Mouse (Mus musculus): ENCODE data around the gene Gm28047. TPM values are rescaled to one million over a fixed set of nuclear protein-coding genes. Genes with fewer than 3 reads are reported as not detected.

Gm28047 gene
- polyA plus RNA-seq, 1 experiment from 2014 or later, result not detected

DNA sequence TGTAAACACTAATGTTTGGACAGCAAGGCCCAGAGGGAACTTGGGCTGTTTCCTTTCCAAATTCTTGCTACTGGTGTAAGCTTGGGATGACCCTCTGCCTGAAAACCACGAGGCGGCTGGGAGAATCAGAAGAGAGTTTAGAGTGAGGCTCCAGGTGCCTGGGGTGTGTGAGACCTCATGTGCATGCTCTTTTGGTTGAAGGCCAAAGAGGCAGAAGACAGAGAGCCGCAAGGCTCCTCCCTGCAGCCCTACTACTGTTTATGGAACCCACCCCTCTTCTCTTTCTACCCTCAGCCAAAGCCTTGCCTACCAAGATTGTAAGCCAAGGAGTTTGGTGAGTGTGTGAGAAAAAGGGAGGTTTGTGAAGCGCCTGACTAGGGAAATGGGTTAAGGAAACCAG lies 109.1 kb downstream of the Gm28047 start:
- Histone ChIP-seq H3K4me3 (ENCODE audit: control insufficient read depth in 1 of 2, insufficient read depth in 1 of 2, low read depth in 1 of 2, low read length in 2 of 2) (peak overlapping the region; percentile 50 to 57; a peak in 3 of 4 replicates), H3K27ac (replicated peaks in 1 of 2; ENCODE audit: control insufficient read depth in 1 of 2, insufficient read depth in 1 of 2, low read depth in 2 of 2, low read length in 2 of 2) (no peak overlapping the region), H3K36me3 (ENCODE audit: control insufficient read depth, insufficient read depth, low read length) (peaks cover 8% of the 10 kb centered on the region), H3K27me3 (ENCODE audit: control insufficient read depth, insufficient read depth, low read length) (no peaks in the 10 kb centered on the region), H3K9ac (ENCODE audit: low read length) (peak overlapping the region; percentile 80; the same call in 1 of the 2 replicates), H3K4me2 (ENCODE audit: low read length) (peak overlapping the region; percentile 98), H3K9me3 (ENCODE audit: control insufficient read depth, low read length) (no peaks in the 10 kb centered on the region), H3K4me1 (ENCODE audit: control insufficient read depth in 2 of 2, insufficient read depth in 2 of 2, low read length in 2 of 2) (peaks cover 16 to 40% of the 10 kb centered on the region in 2 experiments)
- 55% methylated on average over 4 of the region's 4 CpGs for WGBS
- ATAC-seq (ENCODE audit: insufficient number of reproducible peaks, insufficient read depth, low FRiP score, low read depth), result no peak

DNA sequence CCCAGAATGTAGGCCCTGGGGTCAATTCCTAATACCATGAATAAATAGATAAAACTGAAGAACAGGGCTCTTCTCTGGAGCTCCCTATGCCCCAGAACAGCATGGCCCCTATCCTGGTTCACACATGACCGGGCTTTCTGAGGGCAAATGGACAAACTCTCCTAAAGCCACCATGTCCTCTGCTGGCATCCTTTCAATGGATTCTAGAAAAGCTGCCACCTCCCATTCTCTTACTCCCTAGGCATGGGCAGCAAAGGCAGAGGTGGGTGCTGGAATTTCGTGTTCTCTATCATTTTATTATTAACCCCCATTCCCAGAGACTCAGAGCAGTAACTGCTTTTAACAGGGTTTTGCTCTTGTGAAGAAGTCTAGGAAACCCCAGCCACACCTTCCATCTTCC lies 109.6 kb downstream of the Gm28047 start:
- no peak overlapping the region for H3K9ac ChIP-seq (ENCODE audit: low read length)
- H3K4me2 ChIP-seq (ENCODE audit: low read length), result no peak overlapping the region
- peaks cover 13 to 36% of the 10 kb centered on the region in 2 experiments for H3K4me1 ChIP-seq (ENCODE audit: control insufficient read depth in 2 of 2, insufficient read depth in 2 of 2, low read length in 2 of 2)
- 93% methylated on average over 2 of the region's 2 CpGs for WGBS
- no peak overlapping the region for H3K4me3 ChIP-seq (ENCODE audit: control insufficient read depth in 1 of 2, insufficient read depth in 1 of 2, low read depth in 1 of 2, low read length in 2 of 2)
- peaks cover 5% of the 10 kb centered on the region; the same call in 1 of the 2 replicates for H3K36me3 ChIP-seq (ENCODE audit: control insufficient read depth, insufficient read depth, low read length)
- ATAC-seq (ENCODE audit: insufficient number of reproducible peaks, insufficient read depth, low FRiP score, low read depth), result no peak
- no peak overlapping the region for H3K27ac ChIP-seq (replicated peaks in 1 of 2; ENCODE audit: control insufficient read depth in 1 of 2, insufficient read depth in 1 of 2, low read depth in 2 of 2, low read length in 2 of 2)
- H3K9me3 ChIP-seq (ENCODE audit: control insufficient read depth, low read length), result no peaks in the 10 kb centered on the region
- no peaks in the 10 kb centered on the region for H3K27me3 ChIP-seq (ENCODE audit: control insufficient read depth, insufficient read depth, low read length)

GRCm38 (mm10) chr15:102513004-102513403 lies 111.9 kb downstream of the Gm28047 start:
- Histone ChIP-seq H3K9me3 (ENCODE audit: control insufficient read depth, low read length) (no peaks in the 10 kb centered on the region), H3K4me1 (ENCODE audit: control insufficient read depth in 2 of 2, insufficient read depth in 2 of 2, low read length in 2 of 2) (peaks cover 13 to 27% of the 10 kb centered on the region in 2 experiments), H3K9ac (ENCODE audit: low read length) (no peak overlapping the region), H3K36me3 (ENCODE audit: control insufficient read depth, insufficient read depth, low read length) (peaks cover 4% of the 10 kb centered on the region; the same call in 1 of the 2 replicates), H3K27ac (replicated peaks in 1 of 2; ENCODE audit: control insufficient read depth in 1 of 2, insufficient read depth in 1 of 2, low read depth in 2 of 2, low read length in 2 of 2) (no peak overlapping the region), H3K4me3 (ENCODE audit: control insufficient read depth in 1 of 2, insufficient read depth in 1 of 2, low read depth in 1 of 2, low read length in 2 of 2) (no peak overlapping the region), H3K27me3 (ENCODE audit: control insufficient read depth, insufficient read depth, low read length) (no peaks in the 10 kb centered on the region), H3K4me2 (ENCODE audit: low read length) (no peak overlapping the region)
- no peak for ATAC-seq (ENCODE audit: insufficient number of reproducible peaks, insufficient read depth, low FRiP score, low read depth)
- WGBS, result 80% methylated on average over 3 of the region's 3 CpGs

- Histone ChIP-seq H3K9me3 (ENCODE audit: control insufficient read depth, low read length) (no peaks in the 10 kb centered on the region), H3K27me3 (ENCODE audit: control insufficient read depth, insufficient read depth, low read length) (no peaks in the 10 kb centered on the region), H3K36me3 (ENCODE audit: control insufficient read depth, insufficient read depth, low read length) (peaks cover 4% of the 10 kb centered on the region; the same call in 1 of the 2 replicates), H3K4me1 (ENCODE audit: control insufficient read depth in 2 of 2, insufficient read depth in 2 of 2, low read length in 2 of 2) (peaks cover 13 to 27% of the 10 kb centered on the region in 2 experiments), H3K4me2 (ENCODE audit: low read length) (no peak overlapping the region), H3K9ac (ENCODE audit: low read length) (no peak overlapping the region), H3K4me3 (ENCODE audit: control insufficient read depth in 1 of 2, insufficient read depth in 1 of 2, low read depth in 1 of 2, low read length in 2 of 2) (no peak overlapping the region), H3K27ac (replicated peaks in 1 of 2; ENCODE audit: control insufficient read depth in 1 of 2, insufficient read depth in 1 of 2, low read depth in 2 of 2, low read length in 2 of 2) (no peak overlapping the region)
- ATAC-seq (ENCODE audit: insufficient number of reproducible peaks, insufficient read depth, low FRiP score, low read depth), result no peak
Observed at GRCm38 (mm10) chr15:102512471-102512870, 112.4 kb downstream of the Gm28047 start.

DNA sequence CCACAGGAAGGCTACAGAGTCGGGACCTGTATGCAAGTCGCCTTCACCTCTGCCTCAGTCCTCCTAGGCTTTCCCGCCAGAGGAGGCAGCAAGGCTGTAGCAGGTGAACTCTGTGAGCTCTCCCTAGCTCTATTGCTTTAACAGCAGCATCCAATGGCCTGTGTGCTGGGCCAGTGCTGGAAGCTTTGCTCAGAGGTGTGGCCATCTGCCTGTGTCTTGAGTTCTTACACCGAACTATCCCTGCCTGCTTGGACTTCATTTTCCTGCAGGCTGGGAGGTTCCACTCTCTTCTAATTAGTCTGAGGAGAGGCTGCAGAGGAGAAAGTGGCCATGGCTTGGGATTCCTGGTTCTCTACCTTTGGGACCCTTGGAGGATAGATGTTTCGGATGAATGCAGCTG lies 112.9 kb downstream of the Gm28047 start:
- Histone ChIP-seq H3K36me3 (ENCODE audit: control insufficient read depth, insufficient read depth, low read length) (peaks cover 4% of the 10 kb centered on the region; the same call in 1 of the 2 replicates), H3K4me3 (ENCODE audit: control insufficient read depth in 1 of 2, insufficient read depth in 1 of 2, low read depth in 1 of 2, low read length in 2 of 2) (no peak overlapping the region), H3K4me1 (ENCODE audit: control insufficient read depth in 2 of 2, insufficient read depth in 2 of 2, low read length in 2 of 2) (peaks cover 13 to 27% of the 10 kb centered on the region in 2 experiments), H3K27ac (replicated peaks in 1 of 2; ENCODE audit: control insufficient read depth in 1 of 2, insufficient read depth in 1 of 2, low read depth in 2 of 2, low read length in 2 of 2) (no peak overlapping the region), H3K27me3 (ENCODE audit: control insufficient read depth, insufficient read depth, low read length) (no peaks in the 10 kb centered on the region), H3K9me3 (ENCODE audit: control insufficient read depth, low read length) (no peaks in the 10 kb centered on the region), H3K4me2 (ENCODE audit: low read length) (no peak overlapping the region), H3K9ac (ENCODE audit: low read length) (no peak overlapping the region)
- WGBS, result 49% methylated on average over 5 of the region's 5 CpGs
- no peak for ATAC-seq (ENCODE audit: insufficient number of reproducible peaks, insufficient read depth, low FRiP score, low read depth)

DNA sequence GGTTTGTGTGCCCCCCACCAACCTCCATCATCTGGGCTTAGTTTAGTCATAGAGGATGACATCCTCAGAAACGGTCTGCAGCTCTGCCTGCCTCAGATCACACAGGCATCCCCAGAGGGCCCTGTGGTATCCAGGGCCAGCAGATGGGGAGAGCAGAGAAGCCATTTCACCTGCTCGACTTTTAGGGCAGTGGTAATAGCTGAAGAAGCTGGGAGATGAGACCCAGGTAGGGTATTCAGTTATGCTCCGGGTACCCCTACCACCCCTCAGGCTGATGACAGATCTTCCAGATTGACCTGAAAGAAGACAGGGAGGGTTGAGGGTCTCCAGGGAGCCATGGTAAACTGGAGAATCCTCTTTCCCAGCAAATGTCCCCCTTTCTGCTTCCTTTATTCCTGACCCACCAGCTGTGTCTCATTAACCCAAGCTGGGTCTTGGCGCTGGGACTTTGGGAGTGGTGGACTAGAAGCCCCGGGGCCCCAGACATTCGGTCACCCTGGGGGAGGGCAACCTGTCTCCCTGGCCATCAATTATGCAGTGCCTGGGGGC lies 113.5 kb downstream of the Gm28047 start:
- H3K4me2 ChIP-seq (ENCODE audit: low read length), result peak overlapping the region; percentile 82
- H3K4me3 ChIP-seq (ENCODE audit: control insufficient read depth in 1 of 2, insufficient read depth in 1 of 2, low read depth in 1 of 2, low read length in 2 of 2), result peak overlapping the region in 1 of 2 experiments; percentile 55; a peak in 1 of 4 replicates
- H3K9ac ChIP-seq (ENCODE audit: low read length), result peak overlapping the region; percentile 72; the same call in 1 of the 2 replicates
- H3K9me3 ChIP-seq (ENCODE audit: control insufficient read depth, low read length), result no peaks in the 10 kb centered on the region
- peak overlapping the region; percentile 8 to 72; a peak in 3 of 4 replicates for H3K27ac ChIP-seq (replicated peaks in 1 of 2; ENCODE audit: control insufficient read depth in 1 of 2, insufficient read depth in 1 of 2, low read depth in 2 of 2, low read length in 2 of 2)
- WGBS, result 17% methylated on average over 6 of the region's 6 CpGs
- ATAC-seq (ENCODE audit: insufficient number of reproducible peaks, insufficient read depth, low FRiP score, low read depth), result no peak
- H3K36me3 ChIP-seq (ENCODE audit: control insufficient read depth, insufficient read depth, low read length), result peaks cover 4% of the 10 kb centered on the region; the same call in 1 of the 2 replicates
- no peaks in the 10 kb centered on the region for H3K27me3 ChIP-seq (ENCODE audit: control insufficient read depth, insufficient read depth, low read length)
- H3K4me1 ChIP-seq (ENCODE audit: control insufficient read depth in 2 of 2, insufficient read depth in 2 of 2, low read length in 2 of 2), result peaks cover 13 to 27% of the 10 kb centered on the region in 2 experiments

GRCm38 (mm10) chr15:102510590-102511284 lies 114.1 kb downstream of the Gm28047 start:
- Histone ChIP-seq H3K9ac (ENCODE audit: low read length) (peak overlapping the region; percentile 72), H3K36me3 (ENCODE audit: control insufficient read depth, insufficient read depth, low read length) (peaks cover 4% of the 10 kb centered on the region; the same call in 1 of the 2 replicates), H3K27ac (replicated peaks in 1 of 2; ENCODE audit: control insufficient read depth in 1 of 2, insufficient read depth in 1 of 2, low read depth in 2 of 2, low read length in 2 of 2) (peak overlapping the region; percentile 73 to 75), H3K4me3 (ENCODE audit: control insufficient read depth in 1 of 2, insufficient read depth in 1 of 2, low read depth in 1 of 2, low read length in 2 of 2) (peak overlapping the region; percentile 55 to 74), H3K4me2 (ENCODE audit: low read length) (peak overlapping the region; percentile 82), H3K4me1 (ENCODE audit: control insufficient read depth in 2 of 2, insufficient read depth in 2 of 2, low read length in 2 of 2) (peaks cover 11 to 21% of the 10 kb centered on the region in 2 experiments), H3K9me3 (ENCODE audit: control insufficient read depth, low read length) (no peaks in the 10 kb centered on the region), H3K27me3 (ENCODE audit: control insufficient read depth, insufficient read depth, low read length) (no peaks in the 10 kb centered on the region)
- 5% methylated on average over 33 of the region's 34 CpGs for whole genome bisulfite sequencing
- peak; percentile 92 for ATAC-seq (ENCODE audit: insufficient number of reproducible peaks, insufficient read depth, low FRiP score, low read depth)

All from heart, embryonic 14.5 days (tissue).